Mouse (Mus musculus) liver, embryonic 14.5 days (tissue): ENCODE measurements around the gene Tldc2.

Source experiments
- CTCF ChIP-seq: IDR thresholded peaks from 2 replicates; pipeline ENCODE4 v1.5.1; 2016; ENCODE audit warnings: antibody characterized with exemption, low read depth, control low read depth
- EP300 ChIP-seq: IDR thresholded peaks from 2 replicates; pipeline ENCODE4 v1.6.1; 2016; ENCODE audit warnings: antibody characterized with exemption, low read depth

GRCm38 (mm10) chr2:157141962-157142361 lies 55.1 kb downstream of the Tldc2 start:
- TF ChIP-seq CTCF (no peak), EP300 (no peak)
